Mouse (Mus musculus) heart, adult 9 months (tissue): ENCODE measurements around the gene Jsrp1.

ENCODE experiments used
- DNase-seq, 2 experiments: peaks; one replicate each; pipeline ENCODE4 v3.0.0; 2022; ENCODE audit warnings: low spot score in 2 of 2

The Jsrp1 gene

GRCm38 (mm10) chr10:80810084-80810483 lies 3.2 kb downstream of the Jsrp1 start:
- no peak for DNase-seq

GRCm38 (mm10) chr10:80808985-80809632 lies 4.2 kb downstream of the Jsrp1 start:
- DNase-seq = no peak

- DNase-seq = no peak
These were observed 5.0 kb downstream of the Jsrp1 start for GRCm38 (mm10) chr10:80808099-80808984.

GRCm38 (mm10) chr10:80807057-80807627 lies 6.2 kb downstream of the Jsrp1 start:
- peak; percentile 78 to 80 for DNase-seq

- DNase-seq = no peak
These were observed 6.8 kb downstream of the Jsrp1 start for GRCm38 (mm10) chr10:80806341-80807056.

- DNase-seq = peak in 1 of 2 experiments; percentile 56
These were observed 7.4 kb downstream of the Jsrp1 start for GRCm38 (mm10) chr10:80805925-80806324.

- DNase-seq = no peak
These were observed 8.0 kb downstream of the Jsrp1 start for GRCm38 (mm10) chr10:80805322-80805721.

- no peak for DNase-seq
These were observed 8.4 kb downstream of the Jsrp1 start, which contains the start of gene Amh for GRCm38 (mm10) chr10:80804916-80805315. Amh (plus strand) TSS chr10:80805243.

GRCm38 (mm10) chr10:80804340-80804739 lies 9.0 kb downstream of the Jsrp1 start:
- no peak for DNase-seq

GRCm38 (mm10) chr10:80802996-80803395 lies 10.3 kb downstream of the Jsrp1 start:
- DNase-seq = no peak

GRCm38 (mm10) chr10:80802204-80802912 lies 10.9 kb downstream of the Jsrp1 start:
- no peak for DNase-seq

- no peak for DNase-seq
These were observed 14.2 kb downstream of the Jsrp1 start for GRCm38 (mm10) chr10:80799070-80799566.

GRCm38 (mm10) chr10:80798150-80799006 lies 14.9 kb downstream of the Jsrp1 start, which contains the start of the genes Sf3a2 and Plekhj1:
Sf3a2 (plus strand) TSS chr10:80798198.
Plekhj1 (minus strand) TSS chr10:80798626.
- peak; percentile 94 to 95 for DNase-seq

GRCm38 (mm10) chr10:80797186-80798149 lies 15.8 kb downstream of the Jsrp1 start:
- no peak for DNase-seq

- DNase-seq = no peak
These were observed 16.9 kb downstream of the Jsrp1 start for GRCm38 (mm10) chr10:80796307-80796848.

GRCm38 (mm10) chr10:80794750-80795149 lies 18.5 kb downstream of the Jsrp1 start:
- no peak for DNase-seq

- DNase-seq = no peak
These were observed 19.5 kb downstream of the Jsrp1 start for GRCm38 (mm10) chr10:80793803-80794202.

GRCm38 (mm10) chr10:80793033-80793784 lies 20.1 kb downstream of the Jsrp1 start:
- no peak for DNase-seq
